Mouse (Mus musculus) thymus, adult 2 months (tissue): ENCODE results near the gene Shisal2a.

ENCODE experiments used
- CTCF ChIP-seq: fragments of 200-500 bp; IDR thresholded peaks from 2 replicates; pipeline ENCODE4 v1.5.1; 2012; ENCODE audit warnings: mild to moderate bottlenecking, control low read depth, low read length, moderate library complexity, borderline replicate concordance; ENCODE audit not compliant: control insufficient read depth, poor library complexity, insufficient read depth; ENCODE audit errors: extremely low read depth
- POLR2A ChIP-seq: fragments of 200-500 bp; IDR thresholded peaks from 2 replicates; pipeline ENCODE4 v1.6.1; 2012; ENCODE audit warnings: mild to moderate bottlenecking, low read length, control low read depth, moderate library complexity; ENCODE audit not compliant: control insufficient read depth, poor library complexity, insufficient read depth; ENCODE audit errors: extremely low read depth

DNA sequence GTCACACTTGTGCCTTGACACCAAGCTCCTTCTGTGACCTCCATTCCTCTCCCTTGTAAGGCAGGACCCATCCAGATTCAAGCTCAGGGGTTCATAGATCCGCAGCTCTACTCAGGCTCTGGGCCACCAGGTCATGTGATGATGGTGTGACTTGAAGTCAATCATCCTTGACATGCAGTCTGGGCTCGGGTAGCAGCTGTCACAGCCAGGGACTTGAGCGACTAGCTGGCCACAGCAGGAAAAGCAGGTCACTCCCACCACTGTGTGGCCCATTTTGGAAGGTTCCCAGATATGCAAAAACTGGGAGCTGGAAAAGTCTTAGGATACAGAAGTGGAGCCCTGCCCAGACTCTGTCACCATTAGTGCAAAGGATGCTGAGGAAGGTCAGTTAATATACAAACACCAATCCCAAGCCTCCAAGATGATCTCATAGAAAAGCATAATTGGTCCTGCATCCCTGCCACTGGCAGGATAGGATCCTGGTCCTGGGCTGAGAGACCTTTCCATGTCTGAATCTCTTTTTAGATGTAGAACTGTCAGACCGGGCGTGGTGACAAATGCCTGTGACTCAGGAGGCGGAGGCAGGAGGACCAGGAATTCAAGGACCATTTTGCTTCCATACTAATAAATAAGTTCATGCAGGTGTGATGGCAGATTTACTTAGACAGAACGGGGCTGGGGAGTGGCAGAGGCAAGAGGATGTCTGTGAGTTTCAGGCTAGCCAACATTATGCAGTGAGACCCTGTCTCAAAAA lies 62.3 kb downstream of the Shisal2a start:
- TF ChIP-seq CTCF, result no peak
- no peak for TF ChIP-seq POLR2A
